Mouse (Mus musculus): Measurements from ENCODE around the gene Rgcc. TPM values are rescaled to one million over a fixed set of nuclear protein-coding genes. Genes with fewer than 3 reads are reported as not detected.
A peak's percentile ranks its signal among the peaks of the same experiment; 100 is the strongest.

Gene Rgcc
- total RNA-seq (2021): 10 to 100 TPM; 78.5 to 80.3 TPM
- long read RNA-seq, experiment 1, transcript Rgcc-201 (5 exons, 918 nt): major isoform, 196 of 210 reads
- long read RNA-seq, experiment 1, partial matches to known transcripts: 12 of 210 reads
- long read RNA-seq, experiment 1, other reads (novel, unspliced or antisense): 2 of 210 reads
- long read RNA-seq, experiment 2, transcript Rgcc-201 (5 exons, 918 nt): major isoform, 103 of 109 reads
- long read RNA-seq, experiment 2, partial matches to known transcripts: 6 of 109 reads
- long read RNA-seq, experiment 2, other reads (novel, unspliced or antisense): 0 of 109 reads

GRCm38 (mm10) chr14:79301466-79301875 lies at the start of gene Rgcc:
Gene Rgcc, minus strand, starts transcription at chr14:79301645.
- peak; percentile 94 to 95 for DNase-seq
- intact Hi-C loops (cut with DNase I): loop anchor here (2.0 to 5.0 kb wide), 2 partner anchors 119 to 177 kb away; no protein-coding TSS in a partner anchor

GRCm38 (mm10) chr14:79346384-79346783 lies 44.9 kb upstream of the Rgcc start:
- DNase-seq: no peak
- intact Hi-C loops (cut with DNase I): no loop called here

GRCm38 (mm10) chr14:79335613-79336012 lies 34.2 kb upstream of the Rgcc start:
- intact Hi-C loops (cut with DNase I): no loop called here
- no peak for DNase-seq

- intact Hi-C loops (cut with DNase I): loop anchor here (5.0 kb wide), 1 partner anchor 55 kb away; no protein-coding TSS in a partner anchor
- DNase-seq: peak in 1 of 2 experiments; percentile 23
These were observed 30.5 kb upstream of the Rgcc start for GRCm38 (mm10) chr14:79331936-79332335.

GRCm38 (mm10) chr14:79330944-79331561 lies 29.6 kb upstream of the Rgcc start:
- no peak for DNase-seq
- intact Hi-C loops (cut with DNase I): loop anchor here (5.0 kb wide), 1 partner anchor 56 kb away; no protein-coding TSS in a partner anchor

GRCm38 (mm10) chr14:79327033-79327432 lies 25.6 kb upstream of the Rgcc start:
- DNase-seq: peak in 1 of 2 experiments; percentile 45
- intact Hi-C loops (cut with DNase I): loop anchor here (1.0 to 10.0 kb wide), 3 partner anchors 203 to 652 kb away; no protein-coding TSS in a partner anchor

GRCm38 (mm10) chr14:79324112-79324840 lies 22.8 kb upstream of the Rgcc start:
- intact Hi-C loops (cut with DNase I): loop anchor here (10.0 kb wide), 2 partner anchors 459 to 649 kb away; no protein-coding TSS in a partner anchor
- DNase-seq: no peak

GRCm38 (mm10) chr14:79321881-79322280 lies 20.4 kb upstream of the Rgcc start:
- intact Hi-C loops (cut with DNase I): loop anchor here (10.0 kb wide), 2 partner anchors 457 to 647 kb away; no protein-coding TSS in a partner anchor
- no peak for DNase-seq

GRCm38 (mm10) chr14:79321152-79321551 lies 19.7 kb upstream of the Rgcc start:
- intact Hi-C loops (cut with DNase I): loop anchor here (10.0 kb wide), 2 partner anchors 456 to 646 kb away; no protein-coding TSS in a partner anchor
- DNase-seq: peak in 1 of 2 experiments; percentile 37

- intact Hi-C loops (cut with DNase I): no loop called here
- DNase-seq: no peak
These were observed 16.2 kb upstream of the Rgcc start for GRCm38 (mm10) chr14:79317602-79318001.

- intact Hi-C loops (cut with DNase I): no loop called here
- DNase-seq: no peak
These were observed 14.4 kb upstream of the Rgcc start for GRCm38 (mm10) chr14:79315877-79316276.

GRCm38 (mm10) chr14:79314245-79315010 lies 13.0 kb upstream of the Rgcc start:
- intact Hi-C loops (cut with DNase I): no loop called here
- no peak for DNase-seq

GRCm38 (mm10) chr14:79313439-79314175 lies 12.2 kb upstream of the Rgcc start:
- intact Hi-C loops (cut with DNase I): no loop called here
- peak in 1 of 2 experiments; percentile 28 for DNase-seq

- intact Hi-C loops (cut with DNase I): no loop called here
- no peak for DNase-seq
These were observed 11.3 kb upstream of the Rgcc start for GRCm38 (mm10) chr14:79312719-79313118.

- intact Hi-C loops (cut with DNase I): no loop called here
These were observed 10.5 kb upstream of the Rgcc start for GRCm38 (mm10) chr14:79311918-79312454.

GRCm38 (mm10) chr14:79309115-79309514 lies 7.7 kb upstream of the Rgcc start:
- no peak for DNase-seq

More at GRCm38 (mm10) chr14:79311918-79312454, 10.5 kb upstream of the Rgcc start:
- no peak for DNase-seq

GRCm38 (mm10) chr14:79308364-79308763 lies 6.9 kb upstream of the Rgcc start:
- DNase-seq: no peak
- intact Hi-C loops (cut with DNase I): loop anchor here (5.0 kb wide), 2 partner anchors 76 to 171 kb away; no protein-coding TSS in a partner anchor

More at GRCm38 (mm10) chr14:79309115-79309514, 7.7 kb upstream of the Rgcc start:
- intact Hi-C loops (cut with DNase I): loop anchor here (5.0 kb wide), 2 partner anchors 77 to 172 kb away; no protein-coding TSS in a partner anchor

- intact Hi-C loops (cut with DNase I): loop anchor here (5.0 kb wide), 2 partner anchors 76 to 171 kb away; no protein-coding TSS in a partner anchor
- no peak for DNase-seq
These were observed 6.5 kb upstream of the Rgcc start for GRCm38 (mm10) chr14:79307908-79308307.

- intact Hi-C loops (cut with DNase I): loop anchor here (5.0 kb wide), 2 partner anchors 75 to 170 kb away; no protein-coding TSS in a partner anchor
- DNase-seq: no peak
These were observed 5.7 kb upstream of the Rgcc start for GRCm38 (mm10) chr14:79307138-79307537.
